Mouse (Mus musculus) left cerebral cortex, adult 6 months (tissue): ENCODE measurements around the gene Olfr134. TPM values are rescaled to one million over a fixed set of nuclear protein-coding genes. Genes with fewer than 3 reads are reported as not detected.

Experiments
- long read RNA-seq, 2 experiments: library from polyadenylated mRNA; unstranded; transcript quantifications; one replicate each; pipeline ENCODE4 v2.0.0; 2019 to 2020
- polyA plus RNA-seq: library from polyadenylated mRNA; unstranded; fragments of <200 nt; fragmentation: Nextera tagmentation; gene quantifications from 2 replicates; pipeline ENCODE4 v1.2.3, GENCODE M21; 2021

Gene Olfr134
- polyA plus RNA-seq = not detected in 2 replicates
- long read RNA-seq, experiment 1 = 0 reads
- long read RNA-seq, experiment 2 = 0 reads

GRCm38 (mm10) chr17:38171088-38171487 is at the start of gene Olfr134:
Gene Olfr134, plus strand, starts transcription at chr17:38171388.

GRCm38 (mm10) chr17:38134426-38134825 is 36.8 kb upstream of the Olfr134 start, which contains the start of gene Olfr132:
Gene Olfr132, minus strand, starts transcription at chr17:38134526.

GRCm38 (mm10) chr17:38144981-38145380 is 26.2 kb upstream of the Olfr134 start, which contains the start of gene Olfr133:
Gene Olfr133, plus strand, starts transcription at chr17:38145281.

GRCm38 (mm10) chr17:38204035-38204434 is 32.8 kb downstream of the Olfr134 start, which contains the start of gene Olfr135:
Gene Olfr135, plus strand, starts transcription at chr17:38204335.

Other genes with a start within 250 kb of the Olfr134 start
- not detected in 2 replicates for gene Olfr761, start 218.3 kb upstream of the Olfr134 start, polyA plus RNA-seq
- not detected in 2 replicates for gene Olfr129, start 111.3 kb upstream of the Olfr134 start, polyA plus RNA-seq
- not detected in 2 replicates for gene Olfr130, start 107.5 kb upstream of the Olfr134 start, polyA plus RNA-seq
- not detected in 2 replicates for gene Olfr131, start 82.7 kb upstream of the Olfr134 start, polyA plus RNA-seq
- gene Olfr132, start 36.9 kb upstream of the Olfr134 start, polyA plus RNA-seq = not detected in 2 replicates
- gene Olfr133, start 26.1 kb upstream of the Olfr134 start, polyA plus RNA-seq = not detected in 2 replicates
- gene Olfr135, start 32.9 kb downstream of the Olfr134 start, polyA plus RNA-seq = not detected in 2 replicates
- not detected in 2 replicates for gene Olfr138, start 89.6 kb downstream of the Olfr134 start, polyA plus RNA-seq
- gene Olfr137, start 136.2 kb downstream of the Olfr134 start, polyA plus RNA-seq = not detected in 2 replicates
- not detected in 2 replicates for gene Olfr136, start 158.4 kb downstream of the Olfr134 start, polyA plus RNA-seq
- not detected in 2 replicates for gene Esp36, start 248.8 kb downstream of the Olfr134 start, polyA plus RNA-seq